Mouse (Mus musculus) gastrocnemius, postnatal 36 days (tissue): Measurements from ENCODE around the gene E030030I06Rik. TPM values are rescaled to one million over a fixed set of nuclear protein-coding genes. Genes with fewer than 3 reads are reported as not detected.
"Not testable (repeated sequence)": the region's sequence is repeated elsewhere in the genome, so short reads cannot be mapped to it uniquely, and the experiment has no call there.

Source experiments
- DNase-seq, 2 experiments: peaks; one replicate each; pipeline ENCODE4 v3.0.0; 2022
- intact Hi-C: fragments of 180-260 bp; cut with DNase I; formaldehyde crosslinking; loops from one replicate; pipeline ENCODE4 v1.15.1; 2025
- total RNA-seq, 2 experiments: library from RNA; stranded (reverse); gene quantifications; 2 replicates each; pipeline ENCODE4 v1.2.3; 2021

E030030I06Rik gene
- total RNA-seq, 2 experiments from 2014 or later, result 0.71 to 1.1 TPM

DNA sequence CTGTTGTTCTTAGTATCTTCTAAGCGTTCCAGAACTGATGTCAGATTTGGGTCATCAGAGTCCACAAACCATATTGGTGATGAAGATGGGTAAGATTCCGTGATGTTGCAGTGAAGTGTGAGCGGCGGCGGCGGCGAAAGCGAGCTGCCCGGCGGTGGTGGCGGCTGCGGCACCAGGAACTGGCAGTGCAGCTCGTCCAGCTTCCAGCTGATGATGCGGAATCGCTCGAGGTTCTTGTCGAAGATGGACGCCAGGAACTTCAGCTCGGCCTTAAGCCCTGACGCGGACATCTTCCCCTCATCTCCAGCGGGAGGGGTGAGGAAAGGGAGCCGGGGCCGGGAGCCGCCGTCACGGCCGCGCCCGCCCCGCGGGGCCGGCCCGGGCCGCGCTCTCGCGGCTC is 5.1 kb upstream of the E030030I06Rik start:
- peak in 1 of 2 experiments; percentile 31 for DNase-seq

DNA sequence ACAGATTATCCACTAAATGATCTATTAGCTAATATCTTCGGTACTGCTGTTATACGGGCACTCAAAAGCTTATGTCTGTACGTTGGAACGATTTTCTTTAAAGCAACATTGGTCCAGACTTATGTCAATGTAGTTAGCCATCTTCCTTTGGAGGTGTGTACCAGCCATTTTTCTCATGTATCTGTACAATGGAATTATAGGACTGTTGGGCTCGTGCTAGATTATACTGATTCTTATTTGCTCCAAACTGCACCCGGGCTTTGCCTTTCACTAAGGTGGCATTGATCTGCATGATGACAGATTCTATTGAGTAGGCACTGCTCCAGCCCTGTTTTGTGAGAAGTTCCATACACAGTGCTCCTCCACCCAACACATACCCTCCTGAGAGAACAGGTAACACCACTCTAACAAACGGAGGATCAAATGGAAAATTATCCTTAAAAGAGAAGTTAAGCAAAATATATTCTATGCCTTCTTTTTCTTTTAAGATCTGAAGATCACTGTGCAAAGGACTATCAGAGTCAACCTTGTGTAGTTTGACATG is 4.1 kb upstream of the E030030I06Rik start:
- intact Hi-C loops, DNase-seq: not testable (repeated sequence)

More for the DNA sequence above, 5.1 kb upstream of the E030030I06Rik start:
- intact Hi-C loops, result not testable (repeated sequence)

DNA sequence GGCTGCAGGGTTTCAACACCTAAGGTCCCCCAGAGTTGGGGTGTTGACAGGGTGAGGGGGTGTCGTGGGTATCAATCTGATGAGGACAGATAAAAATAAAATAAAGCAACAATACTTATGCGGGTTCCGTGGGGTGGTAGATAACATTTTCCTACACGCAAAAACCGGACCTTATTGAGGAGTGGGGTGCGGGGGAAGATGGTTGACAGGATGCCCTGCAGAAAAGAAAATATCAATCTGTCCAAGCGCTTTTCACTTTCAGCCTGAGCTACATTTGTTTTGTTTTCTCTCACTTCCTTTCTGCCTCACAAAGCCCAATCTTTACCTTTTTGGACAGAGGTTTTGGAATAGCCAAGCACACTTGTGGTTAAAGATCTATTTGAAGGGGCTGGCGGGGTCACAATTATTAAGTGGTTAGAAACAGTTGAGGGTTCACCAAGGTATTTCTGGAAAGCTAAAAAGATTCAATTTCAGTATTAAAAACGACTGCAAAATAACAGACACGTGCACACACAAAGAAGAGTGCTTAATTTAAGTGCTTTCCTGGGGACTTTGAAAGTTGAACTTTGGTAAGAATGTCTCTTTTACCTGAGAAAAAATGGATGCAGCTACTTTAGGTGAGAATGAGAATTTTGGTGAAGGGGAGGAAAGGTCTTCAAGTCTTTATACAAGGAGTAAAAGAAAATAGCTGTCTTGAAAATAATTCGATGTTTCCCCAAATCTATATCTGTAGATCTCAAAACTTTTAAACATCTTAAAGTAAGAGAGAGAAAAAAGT is 3.0 kb upstream of the E030030I06Rik start:
- intact Hi-C loops, DNase-seq: not testable (repeated sequence)

DNA sequence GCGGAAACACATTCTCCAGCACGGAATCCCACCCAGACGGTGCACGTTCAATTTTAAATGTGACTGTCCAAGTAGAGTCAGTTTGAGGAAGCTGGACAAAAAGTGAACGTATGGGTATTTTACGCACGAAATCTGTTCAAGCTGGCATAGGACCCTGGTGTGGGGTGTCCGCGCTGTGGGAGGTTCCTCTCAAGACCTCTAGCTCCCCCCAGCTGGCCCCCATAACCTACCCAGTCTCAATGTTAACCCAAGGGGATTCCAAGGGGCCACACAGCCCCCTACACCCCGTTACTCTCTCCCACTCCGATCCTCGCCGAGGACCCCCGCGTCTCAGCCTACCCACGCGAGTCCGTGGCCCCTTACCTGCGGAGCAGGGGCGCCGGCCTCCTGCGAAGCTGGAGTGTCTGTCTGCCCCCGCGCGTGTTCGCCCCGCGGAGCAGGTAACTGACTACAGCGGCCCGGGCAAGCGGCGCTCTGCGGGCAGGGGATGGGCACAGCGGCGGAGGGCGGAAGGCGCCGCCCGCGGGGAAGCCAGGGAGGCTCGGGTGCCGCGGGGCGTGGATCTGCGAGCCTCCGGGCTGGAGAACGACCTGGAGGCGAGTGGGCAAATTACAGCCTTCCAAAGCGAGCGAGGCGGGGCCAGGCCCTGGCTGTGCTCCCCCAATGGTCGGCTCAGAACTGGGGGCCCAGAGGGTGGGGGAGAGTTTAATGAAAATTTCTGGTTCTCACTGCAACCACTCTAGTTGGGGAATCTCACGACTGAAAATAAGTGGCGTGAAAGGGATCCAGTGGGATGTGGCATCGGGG is 2.2 kb upstream of the E030030I06Rik start:
- DNase-seq, intact Hi-C loops: not testable (repeated sequence)

DNA sequence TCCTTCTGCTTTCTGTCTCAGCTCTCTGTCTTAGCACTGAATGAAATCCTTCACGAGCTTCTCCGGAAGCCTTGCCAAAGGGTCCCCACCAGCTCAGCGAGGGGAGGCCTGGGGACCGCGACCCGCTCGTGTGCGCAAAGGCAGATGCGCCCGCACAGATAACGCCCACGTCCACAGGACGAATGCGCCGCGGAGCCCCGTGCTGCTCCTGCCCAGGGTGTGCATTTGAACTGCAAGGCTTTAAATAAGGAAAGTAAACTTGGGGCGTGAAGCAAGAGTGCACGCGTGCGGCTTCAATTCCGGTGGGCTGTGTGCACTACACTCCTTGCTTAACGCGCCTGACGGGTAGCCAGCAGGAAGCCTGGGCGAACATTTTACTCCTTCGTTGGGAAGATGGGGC is 1.5 kb upstream of the E030030I06Rik start:
- intact Hi-C loops, result no loop called here
- DNase-seq, result peak in 1 of 2 experiments; percentile 25

DNA sequence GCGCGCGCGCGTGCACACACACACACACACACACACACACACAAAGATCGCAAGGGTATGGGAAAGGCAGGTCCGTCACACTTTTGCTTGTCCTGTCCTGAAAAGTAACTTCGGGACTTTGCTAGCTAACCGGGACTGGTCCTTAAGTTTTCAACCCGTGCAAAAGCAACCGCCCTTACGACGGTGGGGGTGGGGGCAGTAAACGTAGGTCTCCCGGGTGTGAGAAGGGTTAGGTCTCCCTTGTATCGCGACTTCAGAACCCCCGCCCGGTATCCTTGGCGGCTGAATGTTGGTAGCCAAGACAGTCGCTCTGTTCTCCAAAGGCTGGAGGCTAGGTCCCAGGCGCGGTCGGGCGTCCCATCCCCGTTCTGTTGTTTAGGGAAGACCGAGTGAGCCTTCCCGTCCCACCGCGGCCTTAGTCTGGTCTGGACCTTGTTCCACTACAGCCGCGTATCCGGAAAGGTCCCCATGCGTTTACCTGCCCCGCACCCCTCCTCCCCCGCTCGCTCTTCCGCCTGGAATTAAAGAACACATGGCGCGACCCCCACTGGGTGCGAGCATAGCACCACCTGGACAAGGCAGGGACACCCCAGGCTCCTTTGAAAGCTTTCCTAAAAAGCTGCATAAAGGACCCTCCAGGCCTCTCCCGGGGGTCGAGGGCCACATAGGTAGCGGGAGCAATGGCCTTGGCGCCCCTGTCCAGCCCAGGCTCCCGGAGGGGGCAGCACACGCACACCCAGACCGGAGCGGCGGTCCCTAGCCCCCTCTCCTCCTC is 808 bp upstream of the E030030I06Rik start:
- intact Hi-C loops, result no loop called here
- DNase-seq, result no peak

DNA sequence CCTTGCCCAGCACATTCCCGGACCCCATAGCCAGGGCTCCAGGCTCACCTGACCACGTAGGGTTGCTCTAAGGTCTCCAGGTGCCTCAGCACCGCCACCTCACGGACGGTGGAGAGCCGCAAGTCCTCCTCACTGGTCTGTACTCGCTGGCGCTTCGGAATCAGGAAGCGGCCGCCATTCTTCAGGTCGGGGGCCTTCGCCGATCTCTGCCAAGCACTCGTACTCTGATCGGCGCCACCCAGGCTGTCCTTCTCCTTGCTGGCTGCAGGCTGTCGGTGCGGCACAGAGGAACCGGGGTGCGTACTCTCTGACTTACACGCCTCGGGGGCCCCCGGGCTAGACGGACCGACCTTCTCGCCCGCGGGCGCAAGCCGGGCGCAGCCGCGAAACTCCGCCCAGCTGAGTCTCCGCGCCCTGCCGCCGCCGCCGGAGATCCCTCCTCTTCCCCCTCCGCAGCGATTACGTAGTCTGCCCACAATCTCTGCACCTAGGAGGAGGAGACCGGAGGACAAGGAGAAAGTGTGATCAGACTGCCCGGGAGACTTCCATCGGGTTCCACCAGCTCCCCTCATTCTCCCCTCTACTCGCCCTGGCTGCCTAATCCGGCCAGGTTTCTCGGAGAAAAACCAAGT is 513 bp downstream of the E030030I06Rik start:
- DNase-seq, result peak; percentile 53 to 66
- intact Hi-C loops, result no loop called here

DNA sequence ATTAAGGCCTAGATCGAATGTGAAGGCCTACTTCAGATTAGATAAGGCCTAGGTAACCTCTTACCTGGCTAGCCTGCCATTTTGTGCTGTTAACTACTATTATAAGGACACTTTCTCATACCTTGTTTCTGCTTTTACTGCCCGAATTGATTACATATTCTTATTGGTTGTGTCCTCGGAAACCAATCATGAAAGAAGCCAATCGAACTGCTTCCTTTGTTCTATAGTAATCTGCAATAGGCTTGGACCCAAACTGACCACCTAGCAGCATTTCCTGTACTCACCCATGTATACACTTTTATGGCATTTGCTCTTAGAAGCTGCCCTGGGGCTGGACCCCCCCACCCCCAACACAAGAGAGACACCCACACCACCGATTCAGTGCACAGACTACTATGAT is 6.1 kb downstream of the E030030I06Rik start:
- no peak for DNase-seq
- intact Hi-C loops, result no loop called here

DNA sequence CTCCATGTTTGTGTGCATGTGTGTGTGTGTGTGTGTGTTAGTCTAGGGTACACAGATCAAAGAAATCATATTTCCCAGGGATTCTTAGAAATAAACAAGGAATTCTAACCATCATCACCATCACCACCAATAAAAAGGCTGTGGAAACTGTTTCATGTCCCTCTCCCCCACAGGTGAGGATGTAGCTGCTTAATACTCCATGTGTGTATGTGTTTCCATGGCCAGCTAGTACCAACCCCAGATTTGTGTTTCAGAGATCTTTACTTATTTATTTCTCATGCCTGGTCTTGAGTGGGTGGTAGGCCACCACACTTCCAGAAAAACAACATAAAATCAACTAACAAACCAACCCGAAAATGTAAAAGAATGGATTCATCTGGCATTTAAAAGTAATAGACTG is 6.9 kb downstream of the E030030I06Rik start:
- intact Hi-C loops, DNase-seq: not testable (repeated sequence)

DNA sequence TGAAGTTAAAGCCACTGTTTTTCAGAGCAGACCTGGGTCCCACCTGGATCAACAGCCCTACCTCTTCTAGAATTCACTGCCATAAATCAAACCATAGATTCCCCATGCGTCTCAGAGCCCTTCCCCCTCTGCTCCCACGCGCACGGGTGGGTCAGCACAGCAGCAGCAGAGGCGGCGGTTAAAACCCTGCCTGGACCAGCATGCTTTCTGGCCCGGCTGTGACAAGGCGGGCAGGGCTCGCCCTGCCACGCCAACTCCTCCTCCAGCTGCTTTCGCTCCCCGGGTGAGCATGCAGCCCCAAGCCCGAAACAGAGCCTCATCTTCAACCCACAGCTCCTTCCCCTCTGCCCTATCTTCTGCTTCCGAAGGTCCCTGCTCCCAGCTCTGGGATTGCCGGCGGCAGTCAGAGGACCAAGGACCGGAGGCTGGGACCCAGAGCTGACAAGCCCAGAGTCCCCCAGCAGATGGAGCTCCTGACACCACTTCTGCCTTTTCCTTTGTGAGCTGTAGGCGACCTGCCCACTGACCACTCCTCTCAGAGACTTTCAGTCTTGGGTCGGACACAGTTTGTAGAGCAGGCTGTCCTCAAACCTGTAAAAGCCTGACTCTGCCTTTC is 8.3 kb downstream of the E030030I06Rik start:
- intact Hi-C loops, result no loop called here
- peak; percentile 70 to 73 for DNase-seq

DNA sequence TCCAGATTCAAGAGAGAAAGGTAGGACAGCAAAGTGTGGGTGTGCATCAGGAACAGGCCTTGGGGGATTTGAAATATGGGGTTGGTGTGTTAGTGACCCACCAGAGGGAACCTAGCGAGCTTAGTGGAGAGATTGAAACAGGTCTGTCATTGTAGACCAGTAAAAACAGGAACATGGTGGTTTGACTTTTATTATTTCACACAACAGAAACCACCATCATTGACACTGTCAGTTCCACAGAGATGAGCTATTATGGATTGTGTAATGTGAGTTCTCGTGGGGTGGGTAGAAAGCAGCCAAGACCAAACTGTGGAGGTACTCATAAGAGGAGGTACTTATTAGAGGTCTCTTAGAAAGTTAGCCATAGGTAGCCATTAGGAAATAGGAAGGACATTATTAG is 74.5 kb downstream of the E030030I06Rik start:
- DNase-seq, result no peak
- intact Hi-C loops, result no loop called here

DNA sequence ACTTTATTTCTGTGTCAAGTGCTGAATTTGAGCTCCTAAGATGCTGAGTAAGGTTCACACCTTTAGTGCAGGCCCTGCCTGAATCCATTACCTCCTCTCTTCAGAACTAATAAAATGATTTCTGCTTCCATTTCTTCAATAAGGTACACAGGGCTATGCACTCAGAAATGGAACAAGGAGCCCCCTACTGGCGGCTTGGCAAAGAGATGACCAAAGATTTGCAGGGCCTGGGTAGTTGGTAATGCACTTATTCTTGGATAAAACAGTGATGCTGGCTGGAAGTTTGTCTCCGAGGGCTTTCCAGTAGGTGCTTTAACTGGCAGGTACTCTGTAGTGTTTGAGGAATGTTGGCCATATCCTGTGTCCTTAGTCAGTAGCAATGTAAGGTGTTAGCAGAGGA is 76.3 kb downstream of the E030030I06Rik start:
- no peak for DNase-seq
- intact Hi-C loops, result no loop called here

DNA sequence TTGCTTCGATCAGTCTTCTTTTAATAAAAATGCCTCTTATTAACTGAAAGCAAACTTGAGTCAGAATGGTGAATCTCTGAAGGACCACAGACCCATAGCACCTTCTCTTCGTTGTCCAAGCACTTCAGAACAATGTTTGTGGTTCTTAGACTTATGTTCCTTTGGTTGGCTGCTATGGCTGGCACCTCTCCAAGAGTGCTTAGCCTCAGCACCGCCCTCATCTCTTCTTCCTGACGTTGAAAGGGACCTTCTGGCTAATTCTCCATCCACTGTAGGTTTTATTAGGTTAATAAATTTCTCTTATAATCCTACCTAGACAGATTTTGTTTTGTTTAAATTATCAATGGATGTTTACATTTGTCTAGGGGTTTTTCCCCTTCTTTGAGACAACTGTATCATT is 78.5 kb downstream of the E030030I06Rik start:
- no peak for DNase-seq
- intact Hi-C loops, result no loop called here

DNA sequence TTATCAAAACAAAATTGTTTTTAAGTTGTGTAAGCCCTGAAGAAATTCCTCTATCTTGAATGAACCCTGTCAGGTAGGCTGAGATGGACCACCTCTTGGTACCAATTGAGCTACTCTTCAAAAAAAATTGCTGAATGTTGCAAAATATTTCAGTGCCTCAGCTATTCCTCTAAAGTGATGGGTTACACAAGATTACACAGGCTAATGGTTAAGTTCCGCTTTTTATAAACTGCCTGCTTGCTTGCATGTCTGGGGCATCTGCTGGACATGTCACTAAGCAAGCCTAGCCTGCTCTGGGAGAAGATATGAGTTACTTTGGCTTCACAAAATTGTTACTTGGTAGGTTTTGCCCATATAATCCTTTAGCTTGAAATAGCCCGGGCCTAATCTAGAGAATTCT is 78.9 kb downstream of the E030030I06Rik start:
- intact Hi-C loops, result no loop called here

DNA sequence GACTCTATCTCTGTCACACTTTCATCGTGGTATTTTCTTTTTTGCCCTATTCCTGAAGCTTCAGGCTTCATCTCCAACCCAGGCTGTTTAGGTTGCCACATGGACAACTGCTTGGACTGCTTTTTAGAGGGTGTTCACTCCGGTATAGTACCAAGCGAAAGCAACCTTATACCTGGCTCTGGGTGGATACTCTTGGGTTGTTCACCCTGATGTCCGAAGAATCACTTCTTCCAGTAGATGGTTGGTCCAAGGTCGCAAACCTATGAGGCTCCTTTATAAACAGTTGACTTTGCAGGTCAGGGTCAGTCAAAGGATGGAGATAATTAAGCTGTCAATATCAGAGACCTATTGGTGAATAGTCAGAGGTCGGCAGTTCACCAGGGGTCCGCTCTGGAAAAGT is 81.1 kb downstream of the E030030I06Rik start, which contains the start of gene 4930444G20Rik:
Gene 4930444G20Rik, minus strand, starts transcription at position 101 of the 400 bp plus-strand sequence.
- DNase-seq, intact Hi-C loops: not testable (repeated sequence)

More for the DNA sequence above, 78.9 kb downstream of the E030030I06Rik start:
- DNase-seq, result no peak
